Mouse (Mus musculus): ENCODE data around the gene Cdc42se2. TPM values are rescaled to one million over a fixed set of nuclear protein-coding genes. Genes with fewer than 3 reads are reported as not detected.

The Cdc42se2 gene
- total RNA-seq, 2 experiments from 2014 or later: 151 to 158 TPM

- no peak for DNase-seq (ENCODE audit: extremely low spot score in 1 of 2, low spot score in 1 of 2)
These were observed 7.2 kb upstream of the Cdc42se2 start for GRCm38 (mm10) chr11:54794678-54795077.

GRCm38 (mm10) chr11:54793173-54793572 is 5.7 kb upstream of the Cdc42se2 start:
- no peak for DNase-seq (ENCODE audit: extremely low spot score in 1 of 2, low spot score in 1 of 2)

- no peak for DNase-seq (ENCODE audit: extremely low spot score in 1 of 2, low spot score in 1 of 2)
These were observed 4.0 kb upstream of the Cdc42se2 start for GRCm38 (mm10) chr11:54791458-54791857.

DNA sequence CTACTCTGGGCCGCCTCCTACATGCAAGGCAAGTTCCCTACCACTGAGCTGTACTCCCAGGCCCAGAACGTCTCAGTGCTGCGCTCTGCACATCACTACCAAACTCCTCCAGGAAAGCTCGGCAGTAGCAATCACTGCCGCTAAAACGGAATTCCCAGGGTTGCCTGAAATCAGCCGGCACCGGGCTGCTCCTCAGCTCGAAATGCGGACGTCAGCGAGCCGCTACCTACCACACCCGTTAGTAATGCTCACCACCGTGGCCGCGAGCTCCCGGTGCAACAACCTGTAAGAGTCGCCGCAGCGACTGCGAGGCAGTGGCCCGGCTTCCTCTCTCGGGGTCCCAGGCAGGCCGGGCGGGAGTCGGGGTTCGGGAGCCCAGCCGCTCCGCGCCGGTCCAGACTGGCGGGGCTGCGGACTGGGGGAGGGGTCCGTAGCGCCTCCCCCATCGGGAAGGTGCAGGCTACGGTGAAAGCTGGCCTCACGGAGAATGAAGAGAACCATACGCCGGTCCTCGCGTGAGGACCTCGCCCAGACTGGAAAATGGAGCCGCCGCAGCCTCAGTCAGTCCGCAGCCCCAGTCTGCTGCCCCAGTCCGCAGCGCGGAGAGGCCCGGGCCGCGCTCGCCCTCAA is 502 bp downstream of the Cdc42se2 start:
- peak; percentile 30 to 53 for DNase-seq (ENCODE audit: extremely low spot score in 1 of 2, low spot score in 1 of 2)

DNA sequence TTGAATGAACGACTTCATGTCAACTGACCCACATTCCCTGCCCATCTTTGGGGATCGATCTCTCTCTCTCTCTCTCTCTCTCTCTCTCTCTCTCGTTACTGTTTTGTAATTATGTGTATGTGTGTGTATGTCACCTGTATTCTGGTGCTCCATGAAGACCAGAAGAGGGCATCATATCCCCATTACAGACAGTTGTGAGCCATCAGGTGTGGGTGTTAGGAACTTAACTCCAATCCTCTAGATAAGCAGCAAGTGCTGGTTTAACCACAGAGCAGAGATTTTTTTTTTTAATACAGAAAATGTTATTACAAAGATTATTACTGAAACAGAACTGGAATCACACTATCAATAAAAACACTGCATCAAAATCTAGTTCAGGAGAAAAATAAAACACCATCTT is 1.9 kb downstream of the Cdc42se2 start:
- no peak for DNase-seq (ENCODE audit: extremely low spot score in 1 of 2, low spot score in 1 of 2)

GRCm38 (mm10) chr11:54784436-54784835 is 3.0 kb downstream of the Cdc42se2 start:
- DNase-seq (ENCODE audit: extremely low spot score in 1 of 2, low spot score in 1 of 2): no peak

GRCm38 (mm10) chr11:54782253-54782652 is 5.2 kb downstream of the Cdc42se2 start:
- DNase-seq (ENCODE audit: extremely low spot score in 1 of 2, low spot score in 1 of 2): no peak

- no peak for DNase-seq (ENCODE audit: extremely low spot score in 1 of 2, low spot score in 1 of 2)
These were observed 7.5 kb downstream of the Cdc42se2 start for GRCm38 (mm10) chr11:54779946-54780345.

DNA sequence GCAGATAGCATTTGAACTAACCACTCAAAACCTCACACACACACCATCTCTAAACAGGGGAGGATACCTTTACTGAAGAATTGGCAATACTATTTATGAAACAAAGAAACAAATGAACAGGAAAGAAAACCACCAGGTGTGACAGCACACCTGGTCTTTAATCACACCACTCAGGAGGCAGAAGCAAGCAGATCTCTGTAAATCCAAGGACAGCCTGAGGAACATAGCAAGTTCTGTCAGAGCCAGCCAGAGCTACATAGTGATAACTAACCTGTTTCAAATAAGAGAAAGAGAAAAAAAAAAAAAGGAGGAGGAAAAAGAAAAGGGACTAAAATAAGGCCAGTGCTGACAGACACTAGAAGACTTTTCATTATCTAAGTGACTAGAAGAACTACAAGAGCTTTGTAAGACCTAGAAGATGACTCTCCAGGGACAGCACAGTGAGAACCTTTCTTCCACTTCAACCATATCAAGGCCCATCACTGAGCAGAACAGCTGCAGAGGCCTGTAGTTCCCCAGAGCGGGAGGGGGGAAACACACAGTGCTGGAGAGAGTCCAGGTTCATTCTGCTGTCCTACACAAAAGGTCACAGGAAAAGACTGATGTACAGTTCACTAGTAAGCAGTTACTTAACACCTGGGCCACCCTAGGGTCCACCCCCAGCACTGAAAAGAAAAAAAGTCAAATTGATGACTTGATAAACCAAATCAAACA is 9.2 kb downstream of the Cdc42se2 start:
- no peak for DNase-seq (ENCODE audit: extremely low spot score in 1 of 2, low spot score in 1 of 2)

- DNase-seq (ENCODE audit: extremely low spot score in 1 of 2, low spot score in 1 of 2): no peak
These were observed 9.9 kb downstream of the Cdc42se2 start for GRCm38 (mm10) chr11:54777387-54778130.

DNA sequence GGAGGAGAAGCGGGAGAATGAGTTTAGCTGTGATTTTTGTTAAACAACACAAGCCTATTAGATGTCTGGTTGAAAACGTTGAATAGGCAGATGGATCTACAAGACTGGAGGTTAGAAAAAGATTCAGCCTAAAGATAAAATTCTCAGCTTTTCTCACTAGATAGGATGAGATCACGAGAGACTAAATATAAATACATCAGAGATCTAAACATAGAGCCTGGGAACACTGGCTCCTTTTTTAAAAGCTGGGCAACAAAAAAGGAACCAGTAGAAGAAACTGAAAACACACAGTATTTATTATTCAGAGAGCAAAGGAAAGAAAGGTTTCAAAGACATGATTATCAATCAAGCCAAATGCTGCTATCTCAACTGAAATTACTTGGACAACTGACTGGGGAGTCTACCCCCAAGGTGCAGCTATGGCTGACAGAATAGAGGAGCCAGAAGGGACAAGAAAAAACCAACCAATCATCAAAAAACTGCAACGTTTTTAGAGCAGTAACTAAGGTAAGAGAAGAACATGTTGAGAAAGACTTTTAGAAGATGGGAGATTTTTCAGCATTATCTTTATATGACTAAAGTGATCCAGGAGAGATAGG is 10.6 kb downstream of the Cdc42se2 start:
- no peak for DNase-seq (ENCODE audit: extremely low spot score in 1 of 2, low spot score in 1 of 2)

- DNase-seq (ENCODE audit: extremely low spot score in 1 of 2, low spot score in 1 of 2): no peak
These were observed 11.1 kb downstream of the Cdc42se2 start for GRCm38 (mm10) chr11:54776367-54776701.

- DNase-seq (ENCODE audit: extremely low spot score in 1 of 2, low spot score in 1 of 2): no peak
These were observed 11.7 kb downstream of the Cdc42se2 start for GRCm38 (mm10) chr11:54775628-54776366.

DNA sequence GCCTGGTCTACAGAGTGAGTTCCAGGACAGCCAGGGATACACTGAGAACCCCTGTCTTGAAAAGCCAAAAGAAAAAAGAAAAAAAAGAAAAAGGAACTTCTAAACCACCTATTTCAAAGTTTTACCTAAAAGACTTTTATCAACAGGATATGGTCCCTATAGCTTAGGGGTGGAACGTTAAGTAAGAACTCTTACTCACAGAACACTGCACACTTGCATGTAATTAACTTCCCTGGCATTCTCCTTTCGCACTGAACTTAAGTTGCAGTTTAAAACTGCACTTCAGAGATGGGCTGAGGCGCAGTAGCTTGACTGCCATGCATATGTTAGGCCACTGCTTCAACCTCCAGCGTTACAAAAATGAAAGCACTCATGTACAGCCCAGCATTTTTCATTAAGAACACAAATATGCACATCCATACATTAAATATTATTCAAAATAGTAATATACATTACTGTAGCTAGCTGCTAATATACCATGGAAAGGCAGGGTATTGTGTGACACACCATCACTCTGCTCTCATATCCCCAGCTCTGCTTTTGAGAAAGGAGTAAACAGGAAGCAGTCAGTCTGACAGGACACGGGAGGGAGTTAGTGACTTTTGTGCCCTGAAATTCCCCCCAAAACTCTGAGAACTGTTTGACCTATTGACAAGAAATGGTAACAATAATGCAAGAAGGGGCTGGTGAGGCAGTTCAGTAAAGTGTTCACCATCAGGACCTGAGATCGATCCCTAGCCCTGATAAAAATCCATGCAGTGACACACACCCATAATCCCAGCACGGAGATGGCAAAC is 13.0 kb downstream of the Cdc42se2 start:
- no peak for DNase-seq (ENCODE audit: extremely low spot score in 1 of 2, low spot score in 1 of 2)

GRCm38 (mm10) chr11:54771549-54771948 is 15.9 kb downstream of the Cdc42se2 start:
- DNase-seq (ENCODE audit: extremely low spot score in 1 of 2, low spot score in 1 of 2): no peak

GRCm38 (mm10) chr11:54769843-54770242 is 17.6 kb downstream of the Cdc42se2 start:
- no peak for DNase-seq (ENCODE audit: extremely low spot score in 1 of 2, low spot score in 1 of 2)

DNA sequence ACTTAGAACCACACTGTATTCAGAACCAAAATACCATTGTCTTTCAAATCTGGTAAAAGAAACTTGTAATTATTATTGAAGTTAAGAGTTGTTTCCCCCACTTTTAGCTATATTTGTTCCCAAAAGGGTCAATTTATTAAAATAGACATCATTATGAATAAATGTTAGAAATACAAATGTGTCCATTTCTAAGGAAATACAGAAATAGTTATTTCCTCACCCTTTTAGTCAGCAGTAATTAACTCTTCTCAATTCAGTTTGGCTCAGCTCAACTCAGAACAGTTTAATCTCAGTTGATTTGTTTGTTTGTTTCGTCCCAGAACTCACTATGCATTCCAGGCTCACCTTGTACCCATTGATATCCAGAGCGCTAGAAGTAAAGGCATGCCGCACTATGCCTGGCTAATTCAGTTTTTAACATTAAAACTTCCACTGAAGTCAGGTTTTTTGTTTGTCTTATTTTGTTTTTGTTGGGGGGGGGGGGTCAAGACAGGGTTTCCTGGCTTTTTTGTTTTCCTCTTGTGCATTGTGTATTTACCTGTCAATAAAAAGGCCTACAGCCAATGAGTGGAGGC is 19.3 kb downstream of the Cdc42se2 start:
- DNase-seq (ENCODE audit: extremely low spot score in 1 of 2, low spot score in 1 of 2): no peak

DNA sequence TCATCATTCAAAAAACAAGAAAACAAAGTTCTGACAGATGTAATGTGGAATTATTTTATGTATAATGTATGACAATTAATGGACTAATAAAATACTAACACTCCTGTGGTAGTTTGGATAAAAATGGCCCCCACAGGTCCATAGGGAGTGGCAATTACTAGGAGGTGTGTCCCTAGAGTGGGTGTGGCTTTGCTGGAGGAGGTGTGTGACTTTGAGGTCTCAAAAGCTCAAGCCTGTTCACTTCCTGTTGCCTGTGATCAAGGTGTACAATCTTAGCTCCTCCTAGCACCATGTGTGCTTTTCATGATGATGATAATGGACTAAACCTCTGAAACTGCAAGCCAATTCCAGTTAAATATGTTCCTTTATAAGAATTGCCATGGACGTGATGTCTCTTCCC is 22.7 kb downstream of the Cdc42se2 start:
- no peak for DNase-seq (ENCODE audit: extremely low spot score in 1 of 2, low spot score in 1 of 2)

DNA sequence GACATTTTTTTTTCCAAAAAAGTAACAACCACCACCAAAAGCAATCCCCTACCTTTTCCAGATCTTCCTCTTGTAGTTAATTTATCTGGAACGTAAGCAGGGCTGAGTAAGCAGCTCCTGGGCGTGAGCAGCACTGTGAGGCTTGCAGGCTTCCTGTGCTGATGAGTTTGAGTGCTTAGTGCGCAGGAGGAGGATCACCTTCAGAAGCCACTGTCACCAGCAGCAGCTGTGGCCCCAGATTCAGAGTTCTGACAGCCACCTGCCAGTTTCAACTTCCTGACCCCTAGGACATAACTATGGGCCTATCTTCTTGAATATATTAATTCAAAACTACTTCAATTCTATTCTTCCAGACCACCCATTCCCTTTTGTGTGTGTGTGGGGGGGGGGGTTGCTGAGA is 23.4 kb downstream of the Cdc42se2 start:
- DNase-seq (ENCODE audit: extremely low spot score in 1 of 2, low spot score in 1 of 2): no peak
